Mouse (Mus musculus) midbrain, embryonic 13.5 days (tissue): Measurements from ENCODE around the gene 3110021N24Rik. TPM values are rescaled to one million over a fixed set of nuclear protein-coding genes. Genes with fewer than 3 reads are reported as not detected.

Experiments
- ATAC-seq: fragments of 200-750 bp; cut with Nextera tagmentation; 2 replicates; pipeline ENCODE4 v1.8.0; 2017; ENCODE audit warnings: mild to moderate bottlenecking, moderate TSS enrichment, moderate library complexity
- H3K27ac ChIP-seq: fragments of 300-500 bp; sonication (generic); 2 replicates; pipeline ENCODE4 v1.5.1; 2015; ENCODE audit warnings: inconsistent platforms, mild to moderate bottlenecking, moderate library complexity
- H3K27me3 ChIP-seq: fragments of 300-500 bp; sonication (generic); 2 replicates; pipeline ENCODE4 v1.6.1; 2015; ENCODE audit warnings: mild to moderate bottlenecking, inconsistent platforms
- H3K36me3 ChIP-seq: fragments of 300-500 bp; sonication (generic); 2 replicates; pipeline ENCODE4 v1.6.1; 2015; ENCODE audit warnings: mild to moderate bottlenecking, inconsistent platforms
- H3K4me1 ChIP-seq: fragments of 300-500 bp; sonication (generic); replicated peaks from 2 replicates; pipeline ENCODE4 v1.6.1; 2015; ENCODE audit warnings: inconsistent platforms
- H3K4me2 ChIP-seq: fragments of 300-500 bp; sonication (generic); replicated peaks from 2 replicates; pipeline ENCODE4 v1.6.1; 2015; ENCODE audit warnings: moderate library complexity, mild to moderate bottlenecking, inconsistent platforms
- H3K4me3 ChIP-seq: fragments of 300-500 bp; sonication (generic); replicated peaks from 2 replicates; pipeline ENCODE4 v1.5.1; 2015; ENCODE audit warnings: mild to moderate bottlenecking, inconsistent platforms
- H3K9ac ChIP-seq: fragments of 300-500 bp; sonication (generic); replicated peaks from 2 replicates; pipeline ENCODE4 v1.6.1; 2015; ENCODE audit warnings: mild to moderate bottlenecking, inconsistent platforms
- H3K9me3 ChIP-seq: fragments of 300-500 bp; sonication (generic); 2 replicates; pipeline ENCODE4 v1.6.1; 2016; ENCODE audit warnings: mild to moderate bottlenecking, inconsistent platforms
- WGBS: fragments of 180-500 bp; shearing (Covaris S2); methylation state at CpG from one replicate; pipeline ENCODE4 v1.1.7; 2015; 5-methylcytosine and 5-hydroxymethylcytosine counted together
- polyA plus RNA-seq: library from polyadenylated mRNA; unstranded; fragments of >200 nt; fragmentation: Nextera tagmentation; extraction: Ambion mirVana; gene quantifications from 2 replicates; pipeline ENCODE4 v1.2.1, GENCODE M21; 2015

3110021N24Rik gene
- polyA plus RNA-seq, 1 experiment from 2014 or later: 1.7 TPM

DNA sequence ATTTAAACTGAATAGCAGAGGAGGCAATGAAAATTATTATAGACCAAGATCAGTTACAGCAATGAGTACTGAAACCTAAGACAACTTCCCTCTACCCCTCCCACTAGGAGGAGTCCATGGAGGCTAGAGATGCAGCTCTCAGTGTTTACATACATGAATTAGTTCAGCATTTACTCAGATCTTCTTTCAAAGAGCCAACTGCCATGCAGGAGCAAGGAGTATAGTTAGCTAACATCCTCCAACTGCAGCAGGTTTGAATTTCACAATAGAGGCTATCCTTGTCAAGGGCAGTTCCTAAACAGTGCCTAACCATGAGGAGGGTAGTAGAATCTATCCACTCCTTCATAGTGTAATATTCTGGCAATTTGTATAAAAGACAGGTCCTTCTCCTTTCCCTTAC is 49.1 kb downstream of the 3110021N24Rik start:
- no peak overlapping the region for H3K4me3 ChIP-seq
- H3K4me1 ChIP-seq: no peaks in the 10 kb centered on the region
- H3K9ac ChIP-seq: no peak overlapping the region
- no peaks in the 10 kb centered on the region for H3K27me3 ChIP-seq
- H3K9me3 ChIP-seq: no peaks in the 10 kb centered on the region
- no peak for ATAC-seq
- H3K27ac ChIP-seq: no peak overlapping the region
- H3K4me2 ChIP-seq: no peak overlapping the region
- H3K36me3 ChIP-seq: no peaks in the 10 kb centered on the region

- H3K4me3 ChIP-seq: peak overlapping the region; percentile 92
- no peaks in the 10 kb centered on the region for H3K9me3 ChIP-seq
- peaks cover 6% of the 10 kb centered on the region for H3K4me1 ChIP-seq
- WGBS: 2% methylated on average over 7 of the region's 7 CpGs
- no peaks in the 10 kb centered on the region for H3K36me3 ChIP-seq
- H3K4me2 ChIP-seq: peak overlapping the region; percentile 70
- H3K27me3 ChIP-seq: no peaks in the 10 kb centered on the region
- H3K27ac ChIP-seq: peak overlapping the region; percentile 98
- no peak for ATAC-seq
- peak overlapping the region; percentile 96 for H3K9ac ChIP-seq
Observed at GRCm38 (mm10) chr4:108779763-108780056, 60.3 kb downstream of the 3110021N24Rik start.

DNA sequence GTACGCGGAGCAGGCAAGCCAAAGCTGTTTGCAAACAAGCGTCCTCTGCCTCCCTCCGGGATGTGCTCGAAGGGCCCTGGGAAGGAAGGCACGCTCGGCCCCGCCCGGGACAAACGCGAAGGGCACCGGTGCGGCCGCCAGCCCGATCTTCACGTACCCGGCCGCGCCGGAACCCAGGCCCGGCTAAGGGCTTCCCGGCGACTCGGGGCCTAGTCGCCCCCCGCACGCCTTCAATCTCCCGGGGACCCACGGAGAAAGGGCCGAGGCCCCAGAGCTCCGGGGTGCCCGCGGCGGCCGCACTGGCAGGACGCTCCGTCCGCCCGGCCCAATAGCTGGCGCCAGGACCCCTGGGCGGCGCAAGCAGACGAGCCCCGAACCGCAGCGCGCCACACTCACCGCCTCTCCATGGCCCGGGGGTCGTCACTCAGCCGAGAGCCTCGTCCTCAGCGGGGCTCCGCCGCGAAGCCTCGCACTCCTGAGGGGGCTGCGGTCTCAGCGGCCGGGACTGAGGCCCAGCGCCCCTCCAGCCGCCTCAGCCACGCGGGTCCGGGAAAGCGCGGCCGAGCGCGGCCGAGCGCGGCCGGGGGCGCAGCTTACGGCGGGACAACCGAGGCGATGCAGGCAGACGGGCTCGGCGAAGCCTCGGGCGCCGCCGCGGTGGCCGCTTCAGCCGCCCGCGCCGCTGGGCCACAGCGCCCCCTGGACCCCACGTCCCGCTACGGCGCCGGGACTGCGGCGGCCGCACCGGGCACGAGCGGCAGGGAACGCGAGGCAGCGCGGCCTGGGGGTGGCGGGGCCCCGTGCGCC is 60.8 kb downstream of the 3110021N24Rik start, which contains the start of gene Zfyve9:
Gene Zfyve9, minus strand, starts transcription at position 742 of the 807 bp plus-strand sequence.
- WGBS: 1% methylated on average over 77 of the region's 111 CpGs
- peak; percentile 94 for ATAC-seq
- H3K27ac ChIP-seq: peak within 1 kb of the TSS; percentile 98

GRCm38 (mm10) chr4:108780864-108781205 is 61.4 kb downstream of the 3110021N24Rik start:
- Histone ChIP-seq H3K27me3 (no peaks in the 10 kb centered on the region), H3K4me1 (peaks cover 6% of the 10 kb centered on the region), H3K4me3 (peak overlapping the region; percentile 92), H3K9ac (peak overlapping the region; percentile 96), H3K9me3 (no peaks in the 10 kb centered on the region), H3K27ac (peak overlapping the region; percentile 98), H3K4me2 (peak overlapping the region; percentile 70), H3K36me3 (no peaks in the 10 kb centered on the region)
- under 1% methylated on average over 20 of the region's 20 CpGs for WGBS
- ATAC-seq: no peak

More for the DNA sequence above, 60.8 kb downstream of the 3110021N24Rik start, which contains the start of gene Zfyve9:
- H3K27me3 ChIP-seq: no peaks in the 10 kb centered on the region
- H3K9ac ChIP-seq: peak within 1 kb of the TSS; percentile 96
- no peaks in the 10 kb centered on the region for H3K36me3 ChIP-seq
- H3K4me3 ChIP-seq: peak within 1 kb of the TSS; percentile 92
- no peaks in the 10 kb centered on the region for H3K9me3 ChIP-seq
- H3K4me2 ChIP-seq: peak within 1 kb of the TSS; percentile 70
- peaks cover 6% of the 10 kb centered on the region for H3K4me1 ChIP-seq

DNA sequence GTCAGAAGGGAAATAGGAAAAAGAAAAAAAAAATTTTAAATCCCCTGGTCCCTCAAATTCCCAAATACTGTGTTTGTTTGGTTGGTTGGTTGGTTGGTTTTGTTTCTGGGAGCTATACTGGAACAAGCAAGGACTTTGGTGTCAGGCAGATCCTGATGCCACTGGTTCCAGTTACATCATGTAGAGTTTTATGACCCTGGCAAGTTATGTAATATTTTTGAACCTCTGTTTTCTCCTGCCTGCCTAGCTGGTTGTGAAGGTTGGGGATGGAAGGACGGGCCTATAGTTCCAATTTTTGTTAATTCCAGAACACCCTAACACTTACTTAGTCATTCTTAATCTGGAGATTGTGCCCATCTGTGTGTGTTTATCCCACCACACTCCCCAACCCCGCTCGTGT is 62.1 kb downstream of the 3110021N24Rik start:
- no peaks in the 10 kb centered on the region for H3K27me3 ChIP-seq
- H3K4me1 ChIP-seq: peaks cover 6% of the 10 kb centered on the region
- H3K36me3 ChIP-seq: no peaks in the 10 kb centered on the region
- H3K4me3 ChIP-seq: no peak overlapping the region
- no peaks in the 10 kb centered on the region for H3K9me3 ChIP-seq
- no peak overlapping the region for H3K9ac ChIP-seq
- WGBS: 63% methylated on average over 3 of the region's 3 CpGs
- no peak overlapping the region for H3K27ac ChIP-seq
- ATAC-seq: no peak
- peak overlapping the region; percentile 70 for H3K4me2 ChIP-seq

DNA sequence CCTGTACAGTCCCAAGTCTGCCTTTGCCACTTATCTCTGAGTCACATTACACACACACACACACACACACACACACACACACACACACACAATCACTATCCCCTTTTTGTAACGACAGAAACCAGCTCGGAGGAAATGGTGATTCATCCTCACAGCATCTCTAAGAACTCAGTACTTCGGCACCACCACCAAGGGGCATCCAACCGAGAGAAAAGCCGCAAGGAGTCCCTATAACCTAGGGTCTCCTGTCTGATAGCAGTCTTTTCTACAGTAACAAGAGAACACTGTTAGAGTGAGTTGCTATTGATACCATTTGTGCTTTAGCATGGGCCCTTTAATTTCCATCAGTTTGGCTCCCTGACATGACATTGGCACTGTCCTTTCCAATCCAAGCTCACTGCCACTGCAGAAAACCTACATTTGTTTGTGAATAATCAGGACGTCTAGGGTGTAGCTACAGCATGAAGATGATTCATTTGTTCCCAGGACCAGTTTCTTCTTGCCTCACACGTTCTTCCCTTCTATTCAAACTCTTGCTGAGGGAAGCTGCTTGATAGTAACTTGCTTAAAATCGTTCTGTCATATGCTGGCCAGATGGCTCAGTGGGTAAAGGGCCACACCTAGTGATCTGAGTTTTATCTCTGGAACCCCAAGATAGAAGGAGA is 63.1 kb downstream of the 3110021N24Rik start:
- no peaks in the 10 kb centered on the region for H3K36me3 ChIP-seq
- WGBS: 37% methylated on average over 8 of the region's 8 CpGs
- H3K27me3 ChIP-seq: no peaks in the 10 kb centered on the region
- peaks cover 6% of the 10 kb centered on the region for H3K4me1 ChIP-seq
- H3K9me3 ChIP-seq: no peaks in the 10 kb centered on the region
- ATAC-seq: no peak
- no peak overlapping the region for H3K4me3 ChIP-seq
- H3K4me2 ChIP-seq: no peak overlapping the region
- H3K9ac ChIP-seq: no peak overlapping the region
- H3K27ac ChIP-seq: no peak overlapping the region

GRCm38 (mm10) chr4:108789258-108789936 is 69.9 kb downstream of the 3110021N24Rik start:
- Histone ChIP-seq H3K9ac (no peak overlapping the region), H3K4me1 (no peaks in the 10 kb centered on the region), H3K4me2 (no peak overlapping the region), H3K4me3 (no peak overlapping the region), H3K9me3 (no peaks in the 10 kb centered on the region), H3K36me3 (no peaks in the 10 kb centered on the region), H3K27ac (no peak overlapping the region), H3K27me3 (no peaks in the 10 kb centered on the region)
- ATAC-seq: no peak
- WGBS: 85% methylated on average over 6 of the region's 6 CpGs

DNA sequence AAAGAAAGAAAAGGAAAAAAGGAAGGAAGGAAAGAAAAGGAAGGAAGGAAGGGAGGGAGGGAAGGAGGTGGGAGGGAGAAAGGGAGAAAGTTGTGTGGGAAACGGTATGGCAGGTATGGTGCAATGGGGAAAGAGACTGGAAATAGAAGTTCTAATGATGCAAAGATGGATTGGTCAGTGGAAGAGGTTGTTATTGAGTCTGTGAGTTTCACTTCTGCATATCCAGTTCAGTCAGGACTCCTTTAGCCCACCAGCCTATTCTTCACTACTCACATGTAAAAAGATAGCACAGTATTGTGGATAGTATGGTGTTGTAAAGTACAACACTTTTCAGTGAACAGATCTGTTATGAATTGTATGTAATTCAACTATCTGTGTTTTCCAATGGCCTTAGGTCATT is 71.1 kb downstream of the 3110021N24Rik start:
- Histone ChIP-seq H3K4me2 (no peak overlapping the region), H3K27me3 (no peaks in the 10 kb centered on the region), H3K4me1 (no peaks in the 10 kb centered on the region), H3K9ac (no peak overlapping the region), H3K36me3 (no peaks in the 10 kb centered on the region), H3K4me3 (no peak overlapping the region), H3K9me3 (no peaks in the 10 kb centered on the region), H3K27ac (no peak overlapping the region)
- ATAC-seq: no peak
- 69% methylated on average over 1 of the region's 1 CpGs for WGBS

- Histone ChIP-seq H3K4me3 (no peak overlapping the region), H3K9me3 (no peaks in the 10 kb centered on the region), H3K27me3 (no peaks in the 10 kb centered on the region), H3K27ac (no peak overlapping the region), H3K4me2 (no peak overlapping the region), H3K4me1 (no peaks in the 10 kb centered on the region), H3K9ac (no peak overlapping the region), H3K36me3 (no peaks in the 10 kb centered on the region)
- WGBS: 63% methylated on average over 1 of the region's 1 CpGs
- no peak for ATAC-seq
Observed at GRCm38 (mm10) chr4:108793941-108794340, 74.5 kb downstream of the 3110021N24Rik start.

DNA sequence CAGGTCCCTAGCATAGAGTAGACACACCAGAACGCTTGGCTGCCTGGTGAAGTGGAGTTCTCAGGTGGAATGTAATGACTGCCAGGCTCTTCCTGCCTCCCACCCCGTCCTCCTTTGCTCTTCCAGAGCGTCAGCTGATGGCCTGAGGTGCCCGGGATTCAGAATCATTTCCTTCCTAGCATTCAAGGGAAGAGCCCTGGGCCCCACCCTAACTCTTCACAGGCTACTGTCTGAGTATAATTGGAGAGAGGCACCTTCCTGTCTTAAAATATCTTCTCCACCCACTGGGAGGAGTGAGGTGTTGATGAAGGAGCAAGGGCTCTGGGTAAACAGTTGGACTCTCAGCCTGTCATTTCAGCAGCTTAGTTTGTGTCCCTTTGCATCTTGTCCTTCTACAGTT is 77.3 kb downstream of the 3110021N24Rik start:
- no peaks in the 10 kb centered on the region for H3K27me3 ChIP-seq
- no peak overlapping the region for H3K4me3 ChIP-seq
- H3K4me1 ChIP-seq: no peaks in the 10 kb centered on the region
- WGBS: 66% methylated on average over 4 of the region's 4 CpGs
- H3K27ac ChIP-seq: no peak overlapping the region
- no peak overlapping the region for H3K4me2 ChIP-seq
- no peak for ATAC-seq
- H3K9me3 ChIP-seq: no peaks in the 10 kb centered on the region
- no peak overlapping the region for H3K9ac ChIP-seq
- H3K36me3 ChIP-seq: no peaks in the 10 kb centered on the region

DNA sequence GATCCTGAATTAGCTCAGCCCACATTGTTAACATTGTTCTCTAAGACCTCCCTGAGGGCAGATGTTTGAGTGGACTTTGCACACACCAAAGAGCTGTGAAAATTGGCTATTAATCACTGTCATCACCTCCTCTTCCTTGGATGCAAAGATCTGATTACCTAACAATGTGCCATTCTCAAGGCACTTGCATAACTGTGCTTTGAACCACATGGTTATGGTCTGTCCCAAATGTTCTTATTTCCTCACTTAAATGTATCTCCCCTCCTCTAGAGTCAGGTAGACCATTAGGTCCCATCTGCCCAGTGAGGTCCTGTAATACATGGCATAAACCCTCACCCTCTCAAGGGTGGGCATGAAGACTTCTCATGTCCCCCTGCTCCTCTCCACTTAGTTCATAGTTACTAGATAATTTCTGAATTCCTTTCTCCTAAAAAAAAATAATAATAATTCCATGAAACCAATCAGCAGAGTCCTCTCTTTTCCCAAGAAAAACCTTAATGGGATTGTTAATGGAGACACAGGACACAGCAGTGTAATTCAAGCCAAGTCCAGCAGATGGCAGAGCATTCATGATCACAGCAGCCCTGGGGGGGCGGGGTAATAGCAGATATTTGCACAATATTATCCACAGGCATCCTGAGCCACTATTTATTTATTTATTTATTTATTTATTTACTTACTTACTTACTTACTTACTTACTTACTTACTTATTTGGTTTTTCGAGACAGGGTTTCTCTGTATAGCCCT is 78.8 kb downstream of the 3110021N24Rik start:
- 56% methylated on average over 2 of the region's 2 CpGs for WGBS
- no peaks in the 10 kb centered on the region for H3K27me3 ChIP-seq
- no peaks in the 10 kb centered on the region for H3K36me3 ChIP-seq
- H3K9ac ChIP-seq: no peak overlapping the region
- H3K9me3 ChIP-seq: no peaks in the 10 kb centered on the region
- H3K4me3 ChIP-seq: no peak overlapping the region
- no peak overlapping the region for H3K4me2 ChIP-seq
- ATAC-seq: no peak
- no peak overlapping the region for H3K27ac ChIP-seq
- no peaks in the 10 kb centered on the region for H3K4me1 ChIP-seq

DNA sequence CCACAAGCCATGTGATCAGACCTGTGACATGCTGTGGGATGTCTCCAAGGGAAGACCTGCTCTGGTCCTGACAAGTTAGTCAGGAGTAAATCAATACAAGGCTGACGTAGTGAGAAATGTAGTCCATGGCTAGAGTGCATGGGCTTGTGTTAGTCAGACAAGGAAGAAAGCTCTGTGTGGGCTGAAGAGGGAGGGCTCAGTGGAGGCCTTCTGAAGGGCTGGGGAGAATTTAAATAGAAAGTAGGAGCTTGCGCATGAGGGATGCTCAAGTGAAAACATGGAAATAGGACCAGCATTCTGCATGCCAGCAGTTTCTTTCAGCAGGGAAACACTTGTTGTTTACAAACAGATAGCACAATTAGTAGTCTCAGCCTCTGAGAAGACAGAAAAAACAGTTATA is 84.1 kb downstream of the 3110021N24Rik start:
- no peak overlapping the region for H3K9ac ChIP-seq
- ATAC-seq: no peak
- no peaks in the 10 kb centered on the region for H3K27me3 ChIP-seq
- H3K4me2 ChIP-seq: no peak overlapping the region
- H3K27ac ChIP-seq: no peak overlapping the region
- H3K4me1 ChIP-seq: no peaks in the 10 kb centered on the region
- 81% methylated on average over 2 of the region's 2 CpGs for WGBS
- no peaks in the 10 kb centered on the region for H3K36me3 ChIP-seq
- H3K9me3 ChIP-seq: no peaks in the 10 kb centered on the region
- no peak overlapping the region for H3K4me3 ChIP-seq
